Mouse (Mus musculus) fibroblast of lung, adult 2 months (primary cell): ENCODE data around the gene Kcnj14.

Source experiments
- DNase-seq: peaks from one replicate; pipeline ENCODE4 v3.0.0-alpha.2; 2011; ENCODE audit warnings: low read depth

Gene Kcnj14

GRCm38 (mm10) chr7:45831128-45831525, 6.5 kb upstream of the Kcnj14 start:
- no peak for DNase-seq

GRCm38 (mm10) chr7:45830427-45831127, 6.0 kb upstream of the Kcnj14 start, which contains the start of gene Grwd1:
Grwd1 (minus strand) TSS chr7:45830944.
- peak; percentile 73 for DNase-seq

- no peak for DNase-seq
Measured at GRCm38 (mm10) chr7:45826631-45827030, 2.0 kb upstream of the Kcnj14 start.

GRCm38 (mm10) chr7:45820913-45821312, 3.7 kb downstream of the Kcnj14 start:
- no peak for DNase-seq

- no peak for DNase-seq
Measured at GRCm38 (mm10) chr7:45819843-45820242, 4.7 kb downstream of the Kcnj14 start.

- DNase-seq: no peak
Measured at GRCm38 (mm10) chr7:45815984-45816351, 8.6 kb downstream of the Kcnj14 start.

- no peak for DNase-seq
Measured at GRCm38 (mm10) chr7:45815323-45815983, 9.1 kb downstream of the Kcnj14 start.

- no peak for DNase-seq
Measured at GRCm38 (mm10) chr7:45814841-45815240, 9.7 kb downstream of the Kcnj14 start.

GRCm38 (mm10) chr7:45813787-45814779, 10.5 kb downstream of the Kcnj14 start, which contains the start of gene Cyth2:
Cyth2 (minus strand) TSS chr7:45814581.
- DNase-seq: peak; percentile 100

- DNase-seq: no peak
Measured at GRCm38 (mm10) chr7:45812921-45813320, 11.7 kb downstream of the Kcnj14 start.

- no peak for DNase-seq
Measured at GRCm38 (mm10) chr7:45809276-45810075, 15.1 kb downstream of the Kcnj14 start.

GRCm38 (mm10) chr7:45808471-45808870, 16.1 kb downstream of the Kcnj14 start:
- DNase-seq: no peak

GRCm38 (mm10) chr7:45805941-45806340, 18.6 kb downstream of the Kcnj14 start:
- DNase-seq: no peak

GRCm38 (mm10) chr7:45802551-45802950, 22.0 kb downstream of the Kcnj14 start:
- peak; percentile 32 for DNase-seq

GRCm38 (mm10) chr7:45801348-45801747, 23.2 kb downstream of the Kcnj14 start:
- DNase-seq: peak; percentile 80

- DNase-seq: no peak
Measured at GRCm38 (mm10) chr7:45800546-45801204, 23.9 kb downstream of the Kcnj14 start.

GRCm38 (mm10) chr7:45800001-45800400, 24.6 kb downstream of the Kcnj14 start:
- no peak for DNase-seq

- no peak for DNase-seq
Measured at GRCm38 (mm10) chr7:45798931-45799330, 25.7 kb downstream of the Kcnj14 start.

GRCm38 (mm10) chr7:45798511-45798836, 26.1 kb downstream of the Kcnj14 start:
- no peak for DNase-seq

GRCm38 (mm10) chr7:45797661-45798510, 26.7 kb downstream of the Kcnj14 start:
- no peak for DNase-seq
